Mouse (Mus musculus) forebrain, embryonic 15.5 days (tissue): ENCODE measurements at regions not wholly inside any gene's neighbourhood (a gene's known extent, or its start where the extent isn't known, plus 50 kb on each side); places are given as distances from the start of the nearest gene placed in this dataset.

Source experiments
- ATAC-seq: fragments of 200-750 bp; cut with Nextera tagmentation; replicated peaks from 2 replicates; pipeline ENCODE4 v1.8.0; 2017; ENCODE audit warnings: mild to moderate bottlenecking, moderate TSS enrichment, moderate library complexity
- H3K27ac ChIP-seq: fragments of 300-500 bp; sonication (generic); replicated peaks from 2 replicates; pipeline ENCODE4 v1.5.1; 2015; ENCODE audit warnings: mild to moderate bottlenecking, inconsistent platforms
- H3K27me3 ChIP-seq: fragments of 300-500 bp; sonication (generic); 2 replicates; pipeline ENCODE4 v1.6.1; 2015; ENCODE audit warnings: inconsistent platforms
- H3K36me3 ChIP-seq: fragments of 300-500 bp; sonication (generic); 2 replicates; pipeline ENCODE4 v1.6.1; 2015; ENCODE audit warnings: mild to moderate bottlenecking, inconsistent platforms
- H3K4me1 ChIP-seq: fragments of 300-500 bp; sonication (generic); 2 replicates; pipeline ENCODE4 v1.6.1; 2015; ENCODE audit warnings: inconsistent platforms
- H3K4me2 ChIP-seq: fragments of 300-500 bp; sonication (generic); replicated peaks from 2 replicates; pipeline ENCODE4 v1.6.1; 2015; ENCODE audit warnings: mild to moderate bottlenecking, inconsistent platforms
- H3K4me3 ChIP-seq: fragments of 300-500 bp; sonication (generic); 2 replicates; pipeline ENCODE4 v1.5.1; 2015; ENCODE audit warnings: mild to moderate bottlenecking, inconsistent platforms
- H3K9ac ChIP-seq: fragments of 300-500 bp; sonication (generic); replicated peaks from 2 replicates; pipeline ENCODE4 v1.6.1; 2015; ENCODE audit warnings: mild to moderate bottlenecking, inconsistent platforms
- H3K9me3 ChIP-seq: fragments of 300-500 bp; sonication (generic); 2 replicates; pipeline ENCODE4 v1.6.1; 2016; ENCODE audit warnings: inconsistent platforms
- WGBS: fragments of 180-500 bp; shearing (Covaris S2); methylation state at CpG from one replicate; pipeline ENCODE4 v1.1.7; 2015; ENCODE audit warnings: mixed read lengths; 5-methylcytosine and 5-hydroxymethylcytosine counted together

- Histone ChIP-seq H3K9me3 (no peaks in the 10 kb centered on the region), H3K36me3 (no peaks in the 10 kb centered on the region), H3K27ac (no peak overlapping the region), H3K9ac (no peak overlapping the region), H3K4me2 (no peak overlapping the region), H3K27me3 (no peaks in the 10 kb centered on the region), H3K4me3 (no peak overlapping the region), H3K4me1 (no peaks in the 10 kb centered on the region)
- 52% methylated on average over 1 of the region's 1 CpGs for WGBS
- no peak for ATAC-seq
Observed at GRCm38 (mm10) chr14:29837063-29837462, 115.4 kb upstream of the Cacna2d3 start.

GRCm38 (mm10) chr14:29839576-29839975, 117.9 kb upstream of the Cacna2d3 start:
- Histone ChIP-seq H3K27me3 (no peaks in the 10 kb centered on the region), H3K9ac (no peak overlapping the region), H3K9me3 (no peaks in the 10 kb centered on the region), H3K4me3 (no peak overlapping the region), H3K4me2 (no peak overlapping the region), H3K27ac (no peak overlapping the region), H3K4me1 (no peaks in the 10 kb centered on the region), H3K36me3 (no peaks in the 10 kb centered on the region)
- no peak for ATAC-seq
- 91% methylated on average over 3 of the region's 3 CpGs for WGBS

- 77% methylated on average over 7 of the region's 7 CpGs for WGBS
- ATAC-seq: no peak
- no peak overlapping the region for H3K27ac ChIP-seq
Observed at GRCm38 (mm10) chr14:29841361-29842117, 119.9 kb upstream of the Cacna2d3 start.

GRCm38 (mm10) chr14:29847661-29848060, 120.4 kb upstream of the Selenok start:
- no peak overlapping the region for H3K27ac ChIP-seq
- no peaks in the 10 kb centered on the region for H3K36me3 ChIP-seq
- no peak overlapping the region for H3K4me3 ChIP-seq
- H3K27me3 ChIP-seq: no peaks in the 10 kb centered on the region
- no peak overlapping the region for H3K4me2 ChIP-seq
- WGBS: 66% methylated on average over 7 of the region's 7 CpGs
- ATAC-seq: no peak
- no peaks in the 10 kb centered on the region for H3K9me3 ChIP-seq
- 0 out of 2 replicates have a peak, but pooled peaks cover 5% of the 10 kb centered on the region for H3K4me1 ChIP-seq
- H3K9ac ChIP-seq: no peak overlapping the region

More at GRCm38 (mm10) chr14:29841361-29842117, 119.9 kb upstream of the Cacna2d3 start:
- H3K4me1 ChIP-seq: no peaks in the 10 kb centered on the region
- no peak overlapping the region for H3K4me3 ChIP-seq
- no peak overlapping the region for H3K4me2 ChIP-seq
- no peak overlapping the region for H3K9ac ChIP-seq
- H3K36me3 ChIP-seq: no peaks in the 10 kb centered on the region
- H3K9me3 ChIP-seq: no peaks in the 10 kb centered on the region
- H3K27me3 ChIP-seq: no peaks in the 10 kb centered on the region

- Histone ChIP-seq H3K27me3 (no peaks in the 10 kb centered on the region), H3K4me3 (no peak overlapping the region), H3K4me2 (no peak overlapping the region), H3K4me1 (0 out of 2 replicates have a peak, but pooled peaks cover 5% of the 10 kb centered on the region), H3K9ac (no peak overlapping the region), H3K27ac (no peak overlapping the region), H3K36me3 (no peaks in the 10 kb centered on the region), H3K9me3 (no peaks in the 10 kb centered on the region)
- no peak for ATAC-seq
- WGBS: 90% methylated on average over 5 of the region's 5 CpGs
Observed at GRCm38 (mm10) chr14:29851286-29851685, 116.8 kb upstream of the Selenok start.

- no peak overlapping the region for H3K27ac ChIP-seq
- 60% methylated on average over 11 of the region's 11 CpGs for WGBS
- no peak for ATAC-seq
- 0 out of 2 replicates have a peak, but pooled peaks cover 5% of the 10 kb centered on the region for H3K4me1 ChIP-seq
- H3K4me3 ChIP-seq: no peak overlapping the region
- H3K27me3 ChIP-seq: no peaks in the 10 kb centered on the region
- H3K9me3 ChIP-seq: no peaks in the 10 kb centered on the region
- H3K9ac ChIP-seq: no peak overlapping the region
- H3K4me2 ChIP-seq: no peak overlapping the region
- H3K36me3 ChIP-seq: no peaks in the 10 kb centered on the region
Observed at GRCm38 (mm10) chr14:29851956-29852725, 116.0 kb upstream of the Selenok start.

- Histone ChIP-seq H3K9me3 (no peaks in the 10 kb centered on the region), H3K27me3 (no peaks in the 10 kb centered on the region), H3K27ac (no peak overlapping the region), H3K4me3 (no peak overlapping the region), H3K4me1 (no peaks in the 10 kb centered on the region), H3K9ac (no peak overlapping the region), H3K36me3 (no peaks in the 10 kb centered on the region), H3K4me2 (no peak overlapping the region)
- WGBS: 100% methylated on average over 1 of the region's 1 CpGs
- no peak for ATAC-seq
Observed at GRCm38 (mm10) chr14:29862032-29862431, 106.1 kb upstream of the Selenok start.

- no peaks in the 10 kb centered on the region for H3K36me3 ChIP-seq
- H3K27me3 ChIP-seq: no peaks in the 10 kb centered on the region
- no peaks in the 10 kb centered on the region for H3K9me3 ChIP-seq
- no peak overlapping the region for H3K4me2 ChIP-seq
- H3K4me3 ChIP-seq: no peak overlapping the region
- H3K4me1 ChIP-seq: no peaks in the 10 kb centered on the region
- WGBS: 92% methylated on average over 7 of the region's 7 CpGs
- no peak overlapping the region for H3K27ac ChIP-seq
- no peak for ATAC-seq
- H3K9ac ChIP-seq: no peak overlapping the region
Observed at GRCm38 (mm10) chr14:29866455-29867275, 101.4 kb upstream of the Selenok start.

- no peak for ATAC-seq
- Histone ChIP-seq H3K27me3 (no peaks in the 10 kb centered on the region), H3K4me2 (no peak overlapping the region), H3K36me3 (no peaks in the 10 kb centered on the region), H3K9ac (no peak overlapping the region), H3K27ac (no peak overlapping the region), H3K9me3 (no peaks in the 10 kb centered on the region), H3K4me1 (no peaks in the 10 kb centered on the region), H3K4me3 (no peak overlapping the region)
- WGBS: 81% methylated on average over 6 of the region's 6 CpGs
Observed at GRCm38 (mm10) chr14:29867311-29867710, 100.8 kb upstream of the Selenok start.

GRCm38 (mm10) chr14:29869930-29870329, 98.2 kb upstream of the Selenok start:
- Histone ChIP-seq H3K4me2 (no peak overlapping the region), H3K4me1 (no peaks in the 10 kb centered on the region), H3K4me3 (no peak overlapping the region), H3K9me3 (no peaks in the 10 kb centered on the region), H3K9ac (no peak overlapping the region), H3K36me3 (no peaks in the 10 kb centered on the region), H3K27ac (no peak overlapping the region), H3K27me3 (no peaks in the 10 kb centered on the region)
- ATAC-seq: no peak
- WGBS: 83% methylated on average over 9 of the region's 9 CpGs

- 93% methylated on average over 4 of the region's 4 CpGs for whole genome bisulfite sequencing
- H3K9ac ChIP-seq: no peak overlapping the region
- no peaks in the 10 kb centered on the region for H3K9me3 ChIP-seq
- no peaks in the 10 kb centered on the region for H3K4me1 ChIP-seq
- no peak overlapping the region for H3K4me2 ChIP-seq
- ATAC-seq: no peak
- H3K36me3 ChIP-seq: no peaks in the 10 kb centered on the region
- H3K27ac ChIP-seq: no peak overlapping the region
- H3K4me3 ChIP-seq: no peak overlapping the region
- no peaks in the 10 kb centered on the region for H3K27me3 ChIP-seq
Observed at GRCm38 (mm10) chr14:29876668-29877067, 91.4 kb upstream of the Selenok start.
